Mouse (Mus musculus): Measurements from ENCODE around the gene Wdr48. TPM values are rescaled to one million over a fixed set of nuclear protein-coding genes. Genes with fewer than 3 reads are reported as not detected.

Wdr48 gene
- total RNA-seq (2023): 10 to 100 TPM; 51.3 to 56.6 TPM

GRCm38 (mm10) chr9:119894339-119895009, at the start of gene Wdr48:
TSS of gene Wdr48 (plus strand) at chr9:119894878.

GRCm38 (mm10) chr9:119937005-119937773, 42.5 kb downstream of the Wdr48 start, which contains the start of the genes Gorasp1 and Ttc21a:
TSS of gene Gorasp1 (minus strand) at chr9:119937565.
TSS of gene Ttc21a (plus strand) at chr9:119937606.

Other genes with a start within 250 kb of the Wdr48 start
- not detected for gene Scn10a, start 175.6 kb upstream of the Wdr48 start, total RNA-seq (2023)
- not detected for gene Scn11a, start 69.4 kb upstream of the Wdr48 start, total RNA-seq (2023)
- 1 to 10 TPM; 3.8 to 9.6 TPM for gene Gorasp1, start 42.7 kb downstream of the Wdr48 start, total RNA-seq (2023)
- 1 to 10 TPM; 5.3 to 5.8 TPM for gene Ttc21a, start 42.7 kb downstream of the Wdr48 start, total RNA-seq (2023)
- 100 to 1,000 TPM in 1 of 2 experiments, 10 to 100 TPM in 1; 92.8 to 102 TPM for gene Csrnp1, start 89.8 kb downstream of the Wdr48 start, total RNA-seq (2023)
- gene Xirp1, start 128.7 kb downstream of the Wdr48 start, total RNA-seq (2023): under 1 TPM; 0.07 to 0.09 TPM
- 10 to 100 TPM; 21.8 to 37.2 TPM for gene Cx3cr1, start 175.0 kb downstream of the Wdr48 start, total RNA-seq (2023)
- gene Ccr8, start 197.2 kb downstream of the Wdr48 start, total RNA-seq (2023): not detected
- gene Slc25a38, start 215.5 kb downstream of the Wdr48 start, total RNA-seq (2023): 10 to 100 TPM; 29.9 to 44.0 TPM
- gene Rpsa, start 232.8 kb downstream of the Wdr48 start, total RNA-seq (2023): 100 to 1,000 TPM; 729 to 796 TPM